Mouse (Mus musculus) ES-E14 (cell line): ENCODE results near the gene Smim24. TPM values are rescaled to one million over a fixed set of nuclear protein-coding genes. Genes with fewer than 3 reads are reported as not detected.

ENCODE experiments used
- DNase-seq: peaks from one replicate; pipeline ENCODE4 v3.0.0-alpha.2; 2013; ENCODE audit warnings: low read depth, low spot score
- H3K27ac ChIP-seq: 2 replicates; pipeline ENCODE4 v1.5.1; 2012; ENCODE audit warnings: low read depth, mild to moderate bottlenecking, low read length, moderate library complexity, mixed read lengths; ENCODE audit not compliant: poor library complexity, insufficient read depth, severe bottlenecking
- H3K36me3 ChIP-seq: 2 replicates; pipeline ENCODE4 v1.6.1; 2012; ENCODE audit warnings: mild to moderate bottlenecking, low read length, moderate library complexity, mixed read lengths; ENCODE audit not compliant: control insufficient read depth, poor library complexity, insufficient read depth, severe bottlenecking
- H3K4me1 ChIP-seq, 2 experiments: fragments of 150-350 bp in 1 of 2; sonication (generic) in 1 of 2; 2 replicates each; pipeline ENCODE4 v1.6.1; 2012; ENCODE audit warnings: low read length in 2 of 2, mild to moderate bottlenecking in 1 of 2, mixed read lengths in 1 of 2; ENCODE audit not compliant: control insufficient read depth in 2 of 2, insufficient read depth in 2 of 2, poor library complexity in 1 of 2
- H3K4me3 ChIP-seq, 2 experiments: fragments of 150-350 bp in 1 of 2; sonication (generic) in 1 of 2; 2 replicates each; pipeline ENCODE4 v1.5.1; 2012; ENCODE audit warnings: low read length in 2 of 2, low read depth in 1 of 2, mild to moderate bottlenecking in 1 of 2, mixed read lengths in 1 of 2; ENCODE audit not compliant: insufficient read depth in 1 of 2, poor library complexity in 1 of 2, severe bottlenecking in 1 of 2
- H3K9ac ChIP-seq: 2 replicates; pipeline ENCODE4 v1.6.1; 2012; ENCODE audit warnings: low read depth, mild to moderate bottlenecking, low read length, mixed read lengths; ENCODE audit not compliant: poor library complexity, insufficient read depth, severe bottlenecking
- H3K9me3 ChIP-seq: fragments of 150-350 bp; sonication (generic); 2 replicates; pipeline ENCODE4 v1.6.1; 2012; ENCODE audit warnings: low read depth, mild to moderate bottlenecking, low read length; ENCODE audit not compliant: control insufficient read depth, insufficient read depth
- CHD2 ChIP-seq: IDR thresholded peaks from 2 replicates; pipeline ENCODE4 v1.6.1; 2014; ENCODE audit warnings: mild to moderate bottlenecking, low read depth, low read length, inconsistent platforms
- HCFC1 ChIP-seq: IDR thresholded peaks from 2 replicates; pipeline ENCODE4 v1.6.1; 2012; ENCODE audit warnings: low read length, inconsistent platforms, borderline replicate concordance; ENCODE audit not compliant: insufficient read depth
- MAFK ChIP-seq: IDR thresholded peaks from 2 replicates; pipeline ENCODE4 v1.6.1; 2014; ENCODE audit warnings: mild to moderate bottlenecking, low read depth, low read length, inconsistent platforms; ENCODE audit not compliant: insufficient read depth
- ZC3H11A ChIP-seq: IDR thresholded peaks from 2 replicates; pipeline ENCODE4 v1.6.1; 2012; ENCODE audit warnings: low read depth, mild to moderate bottlenecking, inconsistent platforms, low read length, borderline replicate concordance
- ZNF384 ChIP-seq: IDR thresholded peaks from 2 replicates; pipeline ENCODE4 v1.6.1; 2012; ENCODE audit warnings: low read depth, low read length, inconsistent platforms
- in situ Hi-C, 2 experiments: fragments of 600-800 bp; cut with MboI; formaldehyde crosslinking; loops; one replicate each; pipeline ENCODE4 v1.15.1; 2025; ENCODE audit warnings: low sequenced_read_pairs in 2 of 2, inconsistent platforms in 1 of 2; ENCODE audit not compliant: unreplicated experiment in 2 of 2
- total RNA-seq: library from RNA; depleted of rRNA; stranded (reverse); fragments of 300-350 nt; gene quantifications from 2 replicates; pipeline ENCODE4 v1.2.3, GENCODE M21; 2012

Smim24 gene
- total RNA-seq, 1 experiment: 1.7 TPM

GRCm38 (mm10) chr10:81430141-81430830 is 37.4 kb downstream of the Smim24 start:
- no peak overlapping the region for H3K27ac ChIP-seq
- no peaks in the 10 kb centered on the region for H3K36me3 ChIP-seq
- peak overlapping the region; percentile 84 to 89 for H3K4me3 ChIP-seq
- peaks cover 7 to 23% of the 10 kb centered on the region in 2 experiments; a peak in 2 of 4 replicates for H3K4me1 ChIP-seq
- H3K9me3 ChIP-seq: no peaks in the 10 kb centered on the region
- no peak for DNase-seq
- in situ Hi-C loops: no loop called here
- H3K9ac ChIP-seq: peak overlapping the region; percentile 67; the same call in 1 of the 2 replicates
- no peak for TF ChIP-seq MAFK
- no peak for TF ChIP-seq ZNF384
- TF ChIP-seq CHD2: no peak
- no peak for TF ChIP-seq ZC3H11A
- no peak for TF ChIP-seq HCFC1

GRCm38 (mm10) chr10:81430831-81431525 is 38.1 kb downstream of the Smim24 start:
- Histone ChIP-seq H3K27ac (no peak overlapping the region), H3K36me3 (no peaks in the 10 kb centered on the region), H3K4me1 (peaks cover 5 to 19% of the 10 kb centered on the region in 2 experiments; a peak in 2 of 4 replicates), H3K9ac (peak overlapping the region; percentile 67), H3K4me3 (peak overlapping the region; percentile 84 to 89), H3K9me3 (no peaks in the 10 kb centered on the region)
- DNase-seq: no peak
- TF ChIP-seq MAFK (no peak), HCFC1 (no peak), ZC3H11A (no peak), ZNF384 (no peak), CHD2 (no peak)
- in situ Hi-C loops: no loop called here

- Histone ChIP-seq H3K9ac (peak overlapping the region; percentile 60; the same call in 1 of the 2 replicates), H3K4me3 (peak overlapping the region; percentile 84 to 89), H3K9me3 (no peaks in the 10 kb centered on the region), H3K4me1 (peaks cover 5 to 15% of the 10 kb centered on the region in 2 experiments; a peak in 2 of 4 replicates), H3K27ac (no peak overlapping the region), H3K36me3 (no peaks in the 10 kb centered on the region)
- DNase-seq: no peak
- TF ChIP-seq HCFC1: no peak
- TF ChIP-seq ZC3H11A: no peak
- no peak for TF ChIP-seq ZNF384
- TF ChIP-seq MAFK: no peak
- TF ChIP-seq CHD2: no peak
- in situ Hi-C loops: no loop called here
Observed at GRCm38 (mm10) chr10:81431526-81432168, 38.8 kb downstream of the Smim24 start.

GRCm38 (mm10) chr10:81432169-81432867 is 39.5 kb downstream of the Smim24 start:
- no peak for TF ChIP-seq ZC3H11A
- TF ChIP-seq HCFC1: no peak
- TF ChIP-seq ZNF384: no peak
- no peak for TF ChIP-seq CHD2
- no peak for TF ChIP-seq MAFK
- Histone ChIP-seq H3K36me3 (no peaks in the 10 kb centered on the region), H3K9ac (no peak overlapping the region), H3K4me3 (no peak overlapping the region), H3K27ac (no peak overlapping the region), H3K4me1 (peaks cover 5 to 13% of the 10 kb centered on the region in 2 experiments; a peak in 2 of 4 replicates), H3K9me3 (no peaks in the 10 kb centered on the region)
- in situ Hi-C loops: no loop called here
- DNase-seq: no peak
